Mouse (Mus musculus) left cerebral cortex, postnatal 25 days (tissue): ENCODE results near the gene Atp6v0a2. TPM values are rescaled to one million over a fixed set of nuclear protein-coding genes. Genes with fewer than 3 reads are reported as not detected.

Source experiments
- total RNA-seq, 2 experiments: library from RNA; stranded (reverse); gene quantifications; 2 replicates each; pipeline ENCODE4 v1.2.3; 2021

The Atp6v0a2 gene
- total RNA-seq, 2 experiments from 2014 or later, result 64.2 to 65.2 TPM

Other genes with a start within 250 kb of the Atp6v0a2 start
- 100 to 1,000 TPM; 162 to 174 TPM for gene Sbno1, start 202.6 kb upstream of the Atp6v0a2 start, total RNA-seq
- 10 to 100 TPM; 57.6 to 66.0 TPM for gene Kmt5a, start 188.6 kb upstream of the Atp6v0a2 start, total RNA-seq
- gene Rilpl2, start 150.2 kb upstream of the Atp6v0a2 start, total RNA-seq, result 10 to 100 TPM; 18.6 to 19.7 TPM
- gene Snrnp35, start 145.4 kb upstream of the Atp6v0a2 start, total RNA-seq, result 10 to 100 TPM; 21.0 to 27.2 TPM
- gene Rilpl1, start 97.2 kb upstream of the Atp6v0a2 start, total RNA-seq, result 10 to 100 TPM; 75.2 to 95.7 TPM
- gene Tmed2, start 87.9 kb upstream of the Atp6v0a2 start, total RNA-seq, result 100 to 1,000 TPM in 1 of 2 experiments, 10 to 100 TPM in 1; 96.4 to 113 TPM
- 10 to 100 TPM; 22.0 to 27.9 TPM for gene Ddx55, start 75.7 kb upstream of the Atp6v0a2 start, total RNA-seq
- gene Eif2b1, start 49.4 kb upstream of the Atp6v0a2 start, total RNA-seq, result 10 to 100 TPM; 31.3 to 31.7 TPM
- 10 to 100 TPM; 26.6 to 30.5 TPM for gene Gtf2h3, start 49.4 kb upstream of the Atp6v0a2 start, total RNA-seq
- gene Dnah10, start 96.5 kb downstream of the Atp6v0a2 start, total RNA-seq, result 1 to 10 TPM in 1 of 2 experiments, under 1 TPM in 1; 0.60 to 1.1 TPM
- 10 to 100 TPM; 72.2 to 73.5 TPM for gene Ccdc92, start 233.8 kb downstream of the Atp6v0a2 start, total RNA-seq
- gene Zfp664, start 234.1 kb downstream of the Atp6v0a2 start, total RNA-seq, result 10 to 100 TPM; 65.8 to 70.9 TPM